Mouse (Mus musculus): ENCODE results near the gene Hmgcl. TPM values are rescaled to one million over a fixed set of nuclear protein-coding genes. Genes with fewer than 3 reads are reported as not detected.

Hmgcl gene
- polyA plus RNA-seq, 1 experiment from 2014 or later = 60.3 TPM

- H3K27ac ChIP-seq = no peak overlapping the region
- peaks cover 30% of the 10 kb centered on the region for H3K4me1 ChIP-seq (replicated peaks)
- no peaks in the 10 kb centered on the region for H3K9me3 ChIP-seq
- 90% methylated on average over 5 of the region's 5 CpGs for WGBS
- H3K36me3 ChIP-seq = peaks cover 55% of the 10 kb centered on the region
- no peak overlapping the region for H3K4me3 ChIP-seq
- no peaks in the 10 kb centered on the region for H3K27me3 ChIP-seq (ENCODE audit: insufficient read depth, poor library complexity, severe bottlenecking)
- no peak for DNase-seq (ENCODE audit: low spot score)
Observed at GRCm38 (mm10) chr4:135985193-135985592, 38.9 kb downstream of the Hmgcl start.

GRCm38 (mm10) chr4:135985769-135986168 is 39.5 kb downstream of the Hmgcl start:
- Histone ChIP-seq H3K9me3 (no peaks in the 10 kb centered on the region), H3K4me1 (replicated peaks) (peaks cover 30% of the 10 kb centered on the region), H3K27ac (no peak overlapping the region), H3K4me3 (peak overlapping the region; percentile 95), H3K36me3 (peaks cover 49% of the 10 kb centered on the region), H3K27me3 (ENCODE audit: insufficient read depth, poor library complexity, severe bottlenecking) (no peaks in the 10 kb centered on the region)
- WGBS = 95% methylated on average over 7 of the region's 7 CpGs
- no peak for DNase-seq (ENCODE audit: low spot score)

- DNase-seq (ENCODE audit: low spot score) = no peak
- H3K27me3 ChIP-seq (ENCODE audit: insufficient read depth, poor library complexity, severe bottlenecking) = no peaks in the 10 kb centered on the region
- peak overlapping the region; percentile 95 for H3K4me3 ChIP-seq
- peaks cover 30% of the 10 kb centered on the region for H3K4me1 ChIP-seq (replicated peaks)
- H3K27ac ChIP-seq = peak overlapping the region; percentile 95
- H3K9me3 ChIP-seq = no peaks in the 10 kb centered on the region
- H3K36me3 ChIP-seq = peaks cover 43% of the 10 kb centered on the region
- WGBS = 10% methylated on average over 23 of the region's 23 CpGs
Observed at GRCm38 (mm10) chr4:135986301-135986942, 40.2 kb downstream of the Hmgcl start.

- DNase-seq (ENCODE audit: low spot score) = peak; percentile 94
- Histone ChIP-seq H3K4me1 (replicated peaks) (peaks cover 30% of the 10 kb centered on the region), H3K9me3 (no peaks in the 10 kb centered on the region), H3K27ac (peak within 1 kb of the TSS; percentile 95), H3K36me3 (peaks cover 36% of the 10 kb centered on the region), H3K27me3 (ENCODE audit: insufficient read depth, poor library complexity, severe bottlenecking) (no peaks in the 10 kb centered on the region), H3K4me3 (peak within 1 kb of the TSS; percentile 95)
- WGBS = under 1% methylated on average over 81 of the region's 81 CpGs
Observed at GRCm38 (mm10) chr4:135986943-135987710, 40.9 kb downstream of the Hmgcl start, which contains the start of gene Pithd1. Pithd1 (minus strand) TSS chr4:135987264.

GRCm38 (mm10) chr4:135987714-135988113 is 41.5 kb downstream of the Hmgcl start:
- no peak for DNase-seq (ENCODE audit: low spot score)
- Histone ChIP-seq H3K36me3 (peaks cover 30% of the 10 kb centered on the region), H3K4me1 (replicated peaks) (peaks cover 30% of the 10 kb centered on the region), H3K27ac (peak overlapping the region; percentile 95), H3K9me3 (no peaks in the 10 kb centered on the region), H3K27me3 (ENCODE audit: insufficient read depth, poor library complexity, severe bottlenecking) (no peaks in the 10 kb centered on the region), H3K4me3 (peak overlapping the region; percentile 95)
- WGBS = 74% methylated on average over 9 of the region's 9 CpGs

GRCm38 (mm10) chr4:135993941-135994340 is 47.7 kb downstream of the Hmgcl start:
- H3K9me3 ChIP-seq = peaks cover 11% of the 10 kb centered on the region
- no peak overlapping the region for H3K4me3 ChIP-seq
- H3K4me1 ChIP-seq (replicated peaks) = no peaks in the 10 kb centered on the region
- WGBS = 94% methylated on average over 6 of the region's 6 CpGs
- DNase-seq (ENCODE audit: low spot score) = no peak
- no peaks in the 10 kb centered on the region for H3K36me3 ChIP-seq
- H3K27ac ChIP-seq = no peak overlapping the region
- H3K27me3 ChIP-seq (ENCODE audit: insufficient read depth, poor library complexity, severe bottlenecking) = no peaks in the 10 kb centered on the region

GRCm38 (mm10) chr4:135995118-135995517 is 48.9 kb downstream of the Hmgcl start:
- WGBS = 88% methylated on average over 4 of the region's 4 CpGs
- H3K27ac ChIP-seq = no peak overlapping the region
- no peak for DNase-seq (ENCODE audit: low spot score)
- H3K36me3 ChIP-seq = no peaks in the 10 kb centered on the region
- no peak overlapping the region for H3K4me3 ChIP-seq
- peaks cover 11% of the 10 kb centered on the region for H3K9me3 ChIP-seq
- no peaks in the 10 kb centered on the region for H3K27me3 ChIP-seq (ENCODE audit: insufficient read depth, poor library complexity, severe bottlenecking)
- H3K4me1 ChIP-seq (replicated peaks) = no peaks in the 10 kb centered on the region

- no peak overlapping the region for H3K4me3 ChIP-seq
- no peak for DNase-seq (ENCODE audit: low spot score)
- H3K27me3 ChIP-seq (ENCODE audit: insufficient read depth, poor library complexity, severe bottlenecking) = no peaks in the 10 kb centered on the region
- H3K27ac ChIP-seq = no peak overlapping the region
- no peaks in the 10 kb centered on the region for H3K4me1 ChIP-seq (replicated peaks)
- no peaks in the 10 kb centered on the region for H3K9me3 ChIP-seq
- peaks cover 83% of the 10 kb centered on the region for H3K36me3 ChIP-seq
- WGBS = 91% methylated on average over 5 of the region's 5 CpGs
Observed at GRCm38 (mm10) chr4:136004107-136004675, 57.9 kb downstream of the Hmgcl start.

GRCm38 (mm10) chr4:136004921-136005320 is 58.7 kb downstream of the Hmgcl start:
- no peaks in the 10 kb centered on the region for H3K27me3 ChIP-seq (ENCODE audit: insufficient read depth, poor library complexity, severe bottlenecking)
- no peak overlapping the region for H3K4me3 ChIP-seq
- WGBS = 93% methylated on average over 2 of the region's 2 CpGs
- no peaks in the 10 kb centered on the region for H3K4me1 ChIP-seq (replicated peaks)
- peaks cover 91% of the 10 kb centered on the region for H3K36me3 ChIP-seq
- H3K9me3 ChIP-seq = no peaks in the 10 kb centered on the region
- no peak for DNase-seq (ENCODE audit: low spot score)
- H3K27ac ChIP-seq = no peak overlapping the region

GRCm38 (mm10) chr4:136006821-136007220 is 60.6 kb downstream of the Hmgcl start:
- Histone ChIP-seq H3K36me3 (peaks cover 99% of the 10 kb centered on the region), H3K9me3 (no peaks in the 10 kb centered on the region), H3K4me1 (replicated peaks) (no peaks in the 10 kb centered on the region), H3K4me3 (no peak overlapping the region), H3K27ac (no peak overlapping the region), H3K27me3 (ENCODE audit: insufficient read depth, poor library complexity, severe bottlenecking) (no peaks in the 10 kb centered on the region)
- DNase-seq (ENCODE audit: low spot score) = no peak
- WGBS = 94% methylated on average over 3 of the region's 3 CpGs

GRCm38 (mm10) chr4:136008782-136009447 is 62.7 kb downstream of the Hmgcl start:
- H3K27me3 ChIP-seq (ENCODE audit: insufficient read depth, poor library complexity, severe bottlenecking) = no peaks in the 10 kb centered on the region
- 87% methylated on average over 8 of the region's 8 CpGs for WGBS
- H3K4me1 ChIP-seq (replicated peaks) = no peaks in the 10 kb centered on the region
- H3K9me3 ChIP-seq = no peaks in the 10 kb centered on the region
- H3K27ac ChIP-seq = no peak overlapping the region
- H3K4me3 ChIP-seq = no peak overlapping the region
- H3K36me3 ChIP-seq = peaks cover 97% of the 10 kb centered on the region
- no peak for DNase-seq (ENCODE audit: low spot score)

- Histone ChIP-seq H3K4me3 (no peak overlapping the region), H3K27me3 (ENCODE audit: insufficient read depth, poor library complexity, severe bottlenecking) (no peaks in the 10 kb centered on the region), H3K4me1 (replicated peaks) (no peaks in the 10 kb centered on the region), H3K27ac (no peak overlapping the region), H3K9me3 (no peaks in the 10 kb centered on the region), H3K36me3 (peaks cover 84% of the 10 kb centered on the region)
- WGBS = 92% methylated on average over 4 of the region's 4 CpGs
- DNase-seq (ENCODE audit: low spot score) = no peak
Observed at GRCm38 (mm10) chr4:136010586-136010985, 64.3 kb downstream of the Hmgcl start.
